ENCODE assay signal across 23 mouse cellular contexts in the genomic region with DNA sequence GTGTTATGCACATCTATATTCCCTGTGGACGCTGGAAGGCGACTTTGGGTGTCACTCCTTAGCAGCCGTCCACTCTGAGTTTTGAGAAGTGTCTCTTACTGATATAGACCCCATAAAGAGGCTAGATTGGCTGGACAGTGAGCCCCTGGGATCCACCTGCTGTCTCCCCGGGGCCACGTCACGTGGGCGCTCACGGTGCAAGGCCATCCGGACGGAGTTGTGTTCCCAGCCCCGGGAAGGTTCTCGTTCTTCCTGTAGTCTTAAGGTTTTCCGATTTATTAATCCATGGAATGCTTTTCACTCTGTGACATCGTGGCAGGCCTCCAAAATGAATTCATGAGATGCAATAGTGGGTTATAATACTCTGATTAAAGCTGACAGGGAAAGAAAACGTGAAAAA.
A peak's percentile ranks its signal among the peaks of the same experiment; 100 is the strongest.
DNase-seq lines count a peak whose midpoint lies in the region; ATAC-seq and TF ChIP-seq lines count a peak whose summit lies in the region.
"Had no signal": no experiment of that assay in that cellular context is flagged by ENCODE, and none has a peak within 500 bp of the region (broad histone marks: within the 10 kb centered on the region; RNA-seq: fewer than 3 reads in every experiment).

No protein-coding gene starts in this region.

- WGBS in kidney, embryonic 15.5 days, result 86% methylated on average over 15 of the region's 15 CpGs
- 89% methylated on average over 15 of the region's 15 CpGs for WGBS in intestine, postnatal 0 days

- peak; percentile 42 for DNase-seq in kidney, adult 18-20 months
- DNase-seq in kidney, postnatal 14 days, result no peak
- DNase-seq in kidney, adult 9 months, result peak; percentile 34
- DNase-seq in kidney, postnatal 25 days, result peak; percentile 28 to 64
- DNase-seq in ovary, postnatal 10 days (ENCODE audit: low spot score), result no peak
- DNase-seq: adrenal gland, postnatal 10 days; adrenal gland, postnatal 36 days; B cell, adult 2 months; cerebellum, adult 18-20 months; cerebellum, adult 9-10 months; cerebellum, postnatal 14 days; gastrocnemius, postnatal 10 days; gastrocnemius, postnatal 36 days had no signal

- H3K27me3 ChIP-seq in kidney, embryonic 15.5 days, result no peaks in the 10 kb centered on the region
- H3K27me3 ChIP-seq in intestine, postnatal 0 days (replicated peaks; ENCODE audit: control insufficient read depth, insufficient read depth, low read length), result no peaks in the 10 kb centered on the region
- H3K27me3 ChIP-seq: CH12.LX; forebrain, embryonic 13.5 days; hindbrain, embryonic 12.5 days; Patski had no signal

- H3K36me3 ChIP-seq in kidney, embryonic 15.5 days, result no peaks in the 10 kb centered on the region
- no peaks in the 10 kb centered on the region for H3K36me3 ChIP-seq in intestine, postnatal 0 days (ENCODE audit: control insufficient read depth, insufficient read depth)
- H3K36me3 ChIP-seq: forebrain, embryonic 10.5 days; G1E; hindbrain, embryonic 12.5 days had no signal

- no peak for ATAC-seq in kidney, embryonic 15.5 days (replicated peaks; ENCODE audit: low FRiP score)
- no peak for ATAC-seq in intestine, postnatal 0 days
- ATAC-seq: forebrain, embryonic 13.5 days; forebrain, embryonic 16.5 days had no signal

- no peak overlapping the region for H3K4me2 ChIP-seq in kidney, embryonic 15.5 days
- no peak overlapping the region for H3K4me2 ChIP-seq in intestine, postnatal 0 days (replicated peaks; ENCODE audit: low read depth)
- H3K4me2 ChIP-seq: forebrain, embryonic 13.5 days; heart, embryonic 11.5 days; hindbrain, embryonic 12.5 days had no signal

- H3K9me3 ChIP-seq in kidney, embryonic 15.5 days (replicated peaks), result no peaks in the 10 kb centered on the region
- H3K9me3 ChIP-seq in intestine, postnatal 0 days (ENCODE audit: control insufficient read depth), result no peaks in the 10 kb centered on the region
- H3K9me3 ChIP-seq: forebrain, embryonic 10.5 days; forebrain, embryonic 13.5 days; G1E; hindbrain, embryonic 12.5 days had no signal

- peak overlapping the region; percentile 83 for H3K27ac ChIP-seq in kidney, embryonic 15.5 days
- H3K27ac ChIP-seq in intestine, postnatal 0 days (ENCODE audit: low read depth, low read length), result no peak overlapping the region
- H3K27ac ChIP-seq: forebrain, embryonic 10.5 days; forebrain, embryonic 13.5 days; hindbrain, embryonic 12.5 days had no signal

- no peak overlapping the region for H3K9ac ChIP-seq in kidney, embryonic 15.5 days
- H3K9ac ChIP-seq in intestine, postnatal 0 days (ENCODE audit: low read depth, low read length), result no peak overlapping the region
- H3K9ac ChIP-seq: forebrain, embryonic 13.5 days; hindbrain, embryonic 12.5 days had no signal

- peaks cover 3% of the 10 kb centered on the region; the same call in 1 of the 2 replicates for H3K4me1 ChIP-seq in kidney, embryonic 15.5 days
- no peaks in the 10 kb centered on the region; the same call in 1 of the 2 replicates for H3K4me1 ChIP-seq in intestine, postnatal 0 days (replicated peaks; ENCODE audit: control insufficient read depth, insufficient read depth, low read length)
- H3K4me1 ChIP-seq: forebrain, embryonic 10.5 days; forebrain, embryonic 13.5 days; hindbrain, embryonic 12.5 days had no signal

- no peak for TF ChIP-seq CTCF in intestine, postnatal 0 days (IDR thresholded peaks at IDR 0.05; ENCODE audit: low read depth)

- H3K4me3 ChIP-seq in kidney, embryonic 15.5 days (replicated peaks), result no peak overlapping the region
- no peak overlapping the region for H3K4me3 ChIP-seq in intestine, postnatal 0 days (ENCODE audit: low read depth, low read length)
- H3K4me3 ChIP-seq: forebrain, embryonic 10.5 days; forebrain, embryonic 13.5 days; hindbrain, embryonic 12.5 days had no signal

Comparison
In these comparisons a context has a peak if more than half of its experiments do, and no peak if none do; other contexts are left out.
1. DNase-seq: peak in kidney, adult 18-20 months (single experiment), kidney, adult 9 months (single experiment) and kidney, postnatal 25 days (2 of 2); none in kidney, postnatal 14 days (single experiment) and ovary, postnatal 10 days (single experiment).